Comparison of ENCODE assay signal across 9 mouse cellular contexts in genomic region chr5:118606636-118607035, GRCm38 (mm10). TPM values are rescaled to one million over a fixed set of nuclear protein-coding genes. Genes with fewer than 3 reads are reported as not detected.
DNase-seq lines count a peak whose midpoint lies in the region; ATAC-seq lines count a peak whose summit lies in the region.
"Had no signal": no experiment of that assay in that cellular context is flagged by ENCODE, and none has a peak within 500 bp of the region (broad histone marks: within the 10 kb centered on the region; RNA-seq: fewer than 3 reads in every experiment).

No protein-coding gene starts in this region.

- 0 out of 2 replicates have a peak, but pooled peaks have one; percentile 17 for ATAC-seq in erythroid progenitor cell, adult 5-6 weeks (replicated peaks; ENCODE audit: low FRiP score, poor library complexity, severe bottlenecking)
- peak; percentile 86 for ATAC-seq in megakaryocyte progenitor cell, adult 5-6 weeks (replicated peaks; ENCODE audit: poor library complexity)

- intact Hi-C loops in left cerebral cortex, postnatal 4 days (cut with DNase I): no loop called here
- intact Hi-C loops in left cerebral cortex, postnatal 10 days (cut with DNase I): no loop called here

- DNase-seq in left cerebral cortex, postnatal 4 days: peak; percentile 59
- DNase-seq in left cerebral cortex, postnatal 10 days (ENCODE audit: extremely low spot score in 1 of 2, low spot score in 2 of 2): no peak
- DNase-seq in cerebellum, adult 11-12 months: peak; percentile 74
- no peak for DNase-seq in layer of hippocampus, adult 18-20 months (ENCODE audit: low spot score in 2 of 2)
- DNase-seq in right cerebral cortex, postnatal 25 days: no peak
- no peak for DNase-seq in urinary bladder, postnatal 25 days (ENCODE audit: low spot score)
- DNase-seq: thymus, postnatal 25 days had no signal

RNA-seq across cellular contexts. Expression of gene Med13l, which starts 46.2 kb away (rescaled TPM):
- 100 to 1,000 TPM in 1 of 2 experiments, 10 to 100 TPM in 1; 95.9 to 105 TPM for total RNA-seq in left cerebral cortex, postnatal 4 days (2021)
- total RNA-seq in left cerebral cortex, postnatal 10 days (2021): 10 to 100 TPM; 72.0 to 76.1 TPM
- total RNA-seq in erythroid progenitor cell, adult 5-6 weeks (2015; ENCODE audit: low replicate concordance): 129 and 136 TPM in 2 replicates
- total RNA-seq in erythroid progenitor cell, adult 5-6 weeks (2017; ENCODE audit: low replicate concordance): 166 and 173 TPM in 2 replicates
- 27.3 and 32.4 TPM in 2 replicates for total RNA-seq in megakaryocyte progenitor cell, adult 5-6 weeks (2015)
- total RNA-seq in megakaryocyte progenitor cell, adult 5-6 weeks (2017): 24.0 and 26.3 TPM in 2 replicates
- 100 to 1,000 TPM; 113 TPM for total RNA-seq in layer of hippocampus, adult 18-20 months (2021)

Comparison
In these comparisons a context has a peak if more than half of its experiments do, and no peak if none do; other contexts are left out.
1. DNase-seq: peak in left cerebral cortex, postnatal 4 days (single experiment) and cerebellum, adult 11-12 months (single experiment); none in left cerebral cortex, postnatal 10 days (0 of 2), layer of hippocampus, adult 18-20 months (0 of 2), right cerebral cortex, postnatal 25 days (single experiment) and urinary bladder, postnatal 25 days (single experiment).